Mouse (Mus musculus): ENCODE measurements around the gene Syncrip.
"Not testable (repeated sequence)": the region's sequence is repeated elsewhere in the genome, so short reads cannot be mapped to it uniquely, and the experiment has no call there.

The Syncrip gene

GRCm38 (mm10) chr9:88482829-88483396 lies 539 bp upstream of the Syncrip start:
- peak in 1 of 2 experiments; percentile 79 for DNase-seq (ENCODE audit: low spot score in 2 of 2)

GRCm38 (mm10) chr9:88481791-88482160 lies 598 bp downstream of the Syncrip start:
- peak in 1 of 2 experiments; percentile 39 for DNase-seq (ENCODE audit: low spot score in 2 of 2)

DNA sequence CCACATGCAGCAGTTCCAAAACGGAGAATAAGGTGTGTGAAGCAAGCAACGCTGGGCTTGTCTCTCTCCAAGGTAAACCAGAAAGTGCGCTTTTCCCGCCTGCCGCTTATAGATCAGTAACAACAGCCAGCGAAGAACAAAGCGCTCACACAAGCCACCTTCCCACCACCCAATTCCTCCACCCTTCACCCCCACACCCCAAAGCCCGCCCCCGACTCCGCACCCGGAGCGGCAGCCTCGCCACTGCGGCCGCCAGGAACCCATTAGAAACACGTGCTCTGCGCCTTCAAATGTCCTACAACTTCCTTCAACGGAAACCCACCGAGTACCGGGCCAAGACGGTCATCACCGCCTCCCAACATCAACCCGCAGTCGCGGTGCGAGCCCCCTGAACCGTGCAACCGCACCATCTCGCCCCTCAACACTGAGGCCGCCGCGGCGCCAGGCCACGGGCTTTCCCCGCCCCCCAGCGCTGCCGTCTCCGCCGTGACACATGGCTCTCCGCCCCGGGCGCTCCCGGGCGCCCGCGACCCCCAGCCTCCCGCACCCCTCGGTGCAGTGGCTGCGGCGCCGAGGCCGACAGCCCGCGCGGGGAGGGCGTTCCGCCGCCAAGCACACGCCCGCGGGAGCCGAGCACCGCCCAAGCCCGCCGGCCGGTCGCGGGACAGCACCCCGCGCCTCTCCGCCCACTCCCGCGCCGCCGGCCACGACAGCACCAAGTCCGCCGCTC lies 1.1 kb downstream of the Syncrip start:
- DNase-seq (ENCODE audit: low spot score in 2 of 2), result peak; percentile 41 to 45

GRCm38 (mm10) chr9:88480120-88480519 lies 2.3 kb downstream of the Syncrip start:
- no peak for DNase-seq (ENCODE audit: low spot score in 2 of 2)

- no peak for DNase-seq (ENCODE audit: low spot score in 2 of 2)
These were observed 6.2 kb downstream of the Syncrip start for GRCm38 (mm10) chr9:88476138-88476537.

DNA sequence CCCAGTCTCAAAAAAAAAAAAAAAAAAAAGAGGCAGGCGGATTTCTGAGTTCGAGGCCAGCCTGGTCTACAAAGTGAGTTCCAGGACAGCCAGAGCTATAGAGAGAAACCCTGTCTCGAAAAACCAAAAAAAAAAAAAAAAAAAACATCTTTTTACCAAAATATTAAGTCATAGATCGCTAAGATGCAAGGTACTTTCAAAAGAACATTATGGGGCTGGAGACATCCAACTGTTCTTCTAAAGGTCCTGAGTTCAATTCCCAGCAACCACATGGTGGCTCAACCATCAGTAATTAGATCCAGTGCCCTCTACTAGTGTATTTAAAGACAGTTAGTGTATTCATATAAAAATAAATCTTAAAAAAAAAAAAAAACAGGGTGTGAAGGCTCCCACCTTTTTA lies 21.4 kb downstream of the Syncrip start:
- not testable (repeated sequence) for DNase-seq (ENCODE audit: low spot score in 2 of 2)

- DNase-seq (ENCODE audit: low spot score in 2 of 2), result no peak
These were observed 42.4 kb downstream of the Syncrip start for GRCm38 (mm10) chr9:88439991-88440390.

GRCm38 (mm10) chr9:88439238-88439600 lies 43.2 kb downstream of the Syncrip start:
- no peak for DNase-seq (ENCODE audit: low spot score in 2 of 2)

GRCm38 (mm10) chr9:88438555-88439237 lies 43.7 kb downstream of the Syncrip start, which contains the start of gene Snx14:
Gene Snx14 (minus strand): TSS chr9:88438958.
- DNase-seq (ENCODE audit: low spot score in 2 of 2), result peak; percentile 91

- DNase-seq (ENCODE audit: low spot score in 2 of 2), result no peak
These were observed 44.2 kb downstream of the Syncrip start for GRCm38 (mm10) chr9:88438237-88438554.

GRCm38 (mm10) chr9:88437342-88438236 lies 44.8 kb downstream of the Syncrip start:
- no peak for DNase-seq (ENCODE audit: low spot score in 2 of 2)

DNA sequence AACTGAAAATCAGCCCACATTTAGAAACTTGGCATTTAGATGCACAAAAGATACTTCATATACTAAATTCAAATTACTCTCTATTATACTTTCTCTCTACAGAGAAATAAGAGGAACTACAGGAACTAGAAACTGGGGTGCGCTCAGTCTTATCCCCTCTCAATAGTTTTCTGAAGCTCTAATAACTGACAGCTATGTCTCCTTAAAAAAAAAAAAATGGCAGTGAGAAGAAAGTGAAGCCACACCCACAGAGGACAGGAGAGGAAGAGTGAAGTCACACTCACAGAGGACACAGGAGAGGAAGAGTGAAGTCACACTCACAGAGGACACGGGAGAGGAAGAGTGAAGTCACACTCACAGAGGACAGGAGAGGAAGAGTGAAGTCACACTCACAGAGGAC lies 58.0 kb downstream of the Syncrip start:
- DNase-seq (ENCODE audit: low spot score in 2 of 2), result no peak

DNA sequence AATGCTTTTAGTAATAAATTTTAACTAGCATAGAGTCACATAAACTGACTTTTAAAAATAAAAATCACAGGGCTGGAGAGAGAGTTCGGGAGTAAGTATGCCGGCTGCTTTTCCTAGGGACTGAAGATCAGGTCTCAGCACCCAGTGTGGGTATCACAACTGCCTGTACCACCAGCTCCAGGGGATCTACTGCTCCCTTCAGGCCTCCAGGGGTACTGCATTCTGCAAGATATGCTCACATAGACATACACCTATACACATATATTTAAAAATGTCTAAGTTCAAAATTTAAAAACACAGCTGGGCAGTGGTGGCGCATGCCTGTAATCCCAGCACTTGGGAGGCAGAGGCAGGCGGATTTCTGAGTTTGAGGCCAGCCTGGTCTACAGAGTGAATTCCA lies 59.9 kb downstream of the Syncrip start:
- DNase-seq (ENCODE audit: low spot score in 2 of 2), result no peak

DNA sequence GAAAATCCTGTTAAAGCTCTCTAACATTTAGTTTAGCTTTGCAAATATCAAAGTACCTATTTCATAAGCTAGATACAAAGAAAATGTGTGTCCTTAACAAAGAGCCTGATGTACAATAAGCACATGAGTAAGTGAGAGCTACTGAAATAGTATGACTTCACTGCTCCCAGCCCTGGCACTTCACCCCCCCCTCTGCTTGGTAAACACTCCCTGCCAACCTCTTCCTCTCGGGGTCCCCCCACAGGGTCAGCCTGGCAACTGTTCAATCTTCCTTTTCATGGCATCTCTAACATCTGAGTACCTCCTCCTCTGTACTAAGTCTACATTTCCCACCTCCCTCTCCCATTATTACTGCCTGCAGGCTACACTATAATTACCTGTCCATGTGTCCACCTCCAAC lies 65.6 kb downstream of the Syncrip start:
- DNase-seq (ENCODE audit: low spot score in 2 of 2), result no peak

DNA sequence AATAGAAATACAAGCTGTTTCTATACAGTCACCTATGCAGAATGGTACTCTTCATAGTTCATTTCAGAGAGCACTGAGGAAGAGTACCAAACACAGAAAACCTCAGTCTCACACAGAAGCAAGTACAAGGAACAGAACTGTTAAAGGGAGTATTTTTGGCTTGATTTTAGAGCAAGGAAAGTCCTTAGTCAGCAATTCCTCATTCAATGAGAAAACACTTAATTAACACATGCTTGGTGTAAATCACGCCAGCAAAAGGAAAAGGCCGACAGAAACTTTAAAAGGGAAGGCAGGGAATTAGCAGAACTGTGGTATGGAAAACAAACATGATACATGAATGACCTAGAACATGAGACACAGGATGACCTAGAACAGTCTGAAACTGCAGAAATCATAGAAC lies 72.4 kb downstream of the Syncrip start:
- DNase-seq (ENCODE audit: low spot score in 2 of 2), result no peak

DNA sequence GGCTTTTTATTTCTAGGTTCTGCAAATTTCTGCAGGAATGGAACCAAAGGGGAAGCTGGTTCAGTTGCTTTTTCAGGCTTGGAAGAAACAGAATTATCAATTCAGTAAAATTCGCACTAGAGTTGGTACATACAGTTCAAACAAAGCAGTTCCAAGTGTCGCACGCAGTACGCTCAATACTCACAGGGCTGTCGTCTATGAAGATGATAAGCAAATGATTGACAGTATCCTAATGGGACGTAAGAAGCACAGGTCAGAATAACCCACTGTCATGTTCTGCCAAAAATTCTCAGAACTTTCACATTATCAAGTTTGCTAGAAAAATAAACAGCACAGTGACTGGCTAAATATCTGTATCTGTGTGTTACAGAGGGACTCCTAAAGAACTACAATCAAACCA lies 77.9 kb downstream of the Syncrip start:
- no peak for DNase-seq (ENCODE audit: low spot score in 2 of 2)

DNA sequence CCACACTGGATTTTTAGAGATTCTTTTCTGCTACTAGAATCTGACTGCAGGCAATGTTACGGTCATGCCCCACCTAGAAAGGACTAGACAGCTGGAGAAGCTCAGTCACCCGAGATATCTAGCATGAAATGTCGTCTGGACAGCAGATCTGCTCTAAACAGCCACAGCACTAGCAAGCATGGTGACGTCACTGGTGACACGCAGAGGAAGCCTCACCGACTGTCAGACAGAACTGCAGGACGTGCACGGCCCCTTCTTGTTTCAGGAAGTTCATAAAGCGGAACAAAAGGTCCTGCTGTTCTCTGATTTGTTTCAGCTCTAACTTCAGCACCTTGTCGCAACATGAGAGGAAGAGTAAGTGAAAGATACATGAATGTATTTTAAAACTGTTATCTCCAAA lies 78.3 kb downstream of the Syncrip start:
- DNase-seq (ENCODE audit: low spot score in 2 of 2), result peak; percentile 81

DNA sequence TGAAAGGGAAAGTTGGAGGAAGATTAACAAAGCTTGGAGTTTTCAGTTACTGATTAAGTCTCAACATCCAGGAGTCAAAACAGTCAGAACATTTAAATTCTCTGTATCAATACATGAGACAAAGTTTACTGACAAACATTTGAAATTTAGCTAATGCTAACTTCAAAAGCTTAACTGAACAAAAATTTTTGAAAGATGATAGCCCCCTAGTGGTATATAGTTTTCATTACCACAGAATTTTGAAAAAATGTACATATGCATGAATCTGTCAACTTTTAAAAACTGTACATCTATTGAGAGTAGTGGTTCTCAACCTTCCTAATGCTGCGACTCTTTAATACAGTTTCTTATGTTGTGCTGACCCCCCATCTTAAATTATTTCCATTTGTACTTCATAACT lies 83.9 kb downstream of the Syncrip start:
- DNase-seq (ENCODE audit: low spot score in 2 of 2), result no peak
